Mouse (Mus musculus) spleen, adult 2 months (tissue): ENCODE results near the gene Tbc1d10b.

Source experiments
- CTCF ChIP-seq: fragments of 200-500 bp; IDR thresholded peaks from 2 replicates; pipeline ENCODE4 v1.5.1; 2011; ENCODE audit warnings: mild to moderate bottlenecking, inconsistent platforms; ENCODE audit not compliant: insufficient read depth, insufficient read length, insufficient replicate concordance; ENCODE audit errors: extremely low read depth
- POLR2A ChIP-seq: fragments of 200-500 bp; IDR thresholded peaks from 2 replicates; pipeline ENCODE4 v1.6.1; 2011; ENCODE audit warnings: low read depth, low read length, inconsistent platforms

GRCm38 (mm10) chr7:127195544-127196295 lies 12.5 kb downstream of the Tbc1d10b start, which contains the start of gene Cd2bp2:
- TF ChIP-seq CTCF (no peak), POLR2A (peak; percentile 10; the same call in 1 of the 2 replicates)
